Mouse (Mus musculus): ENCODE measurements around the gene Trak1. TPM values are rescaled to one million over a fixed set of nuclear protein-coding genes. Genes with fewer than 3 reads are reported as not detected.

Gene Trak1
- total RNA-seq, 1 experiment, result 18.9 TPM

DNA sequence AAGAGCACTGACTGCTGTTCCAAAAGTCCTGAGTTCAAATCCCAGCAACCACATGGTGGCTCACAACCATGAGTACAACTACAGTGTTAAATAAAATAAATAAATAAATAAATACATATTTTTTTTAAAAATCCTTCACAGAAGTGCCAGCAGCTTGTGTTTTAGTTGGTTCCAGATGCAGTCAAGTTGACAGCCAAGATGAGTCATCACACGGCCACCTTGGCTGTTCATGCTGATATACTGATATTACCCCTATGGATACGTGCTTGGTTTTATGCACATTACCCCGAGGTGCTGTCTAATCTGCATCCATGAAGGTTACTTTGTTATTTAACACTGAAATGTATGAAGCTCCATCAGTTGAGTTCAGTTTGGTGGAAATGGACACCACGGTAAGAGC is 214.6 kb downstream of the Trak1 start:
- H3K36me3 ChIP-seq (ENCODE audit: control insufficient read depth, insufficient read depth, low read length, poor library complexity, severe bottlenecking), result no peaks in the 10 kb centered on the region
- no peaks in the 10 kb centered on the region for H3K9me3 ChIP-seq (ENCODE audit: control insufficient read depth, insufficient read depth, low read depth, low read length)
- TF ChIP-seq ZC3H11A (IDR thresholded peaks at IDR 0.05; ENCODE audit: borderline replicate concordance, low read depth, low read length), result no peak
- no peak for TF ChIP-seq HCFC1 (IDR thresholded peaks at IDR 0.05; ENCODE audit: borderline replicate concordance, insufficient read depth, low read length)
- no peak for TF ChIP-seq ZNF384 (IDR thresholded peaks at IDR 0.05; ENCODE audit: low read depth, low read length)
- TF ChIP-seq MAFK (IDR thresholded peaks at IDR 0.05; ENCODE audit: insufficient read depth, low read depth, low read length), result no peak
- no peak for TF ChIP-seq CHD2 (IDR thresholded peaks at IDR 0.05; ENCODE audit: low read depth, low read length)
- H3K4me1 ChIP-seq (ENCODE audit: control insufficient read depth in 2 of 2, insufficient read depth in 2 of 2, low read length in 2 of 2, poor library complexity in 1 of 2), result no peaks in the 10 kb centered on the region
- H3K9ac ChIP-seq (ENCODE audit: insufficient read depth, low read depth, low read length, poor library complexity, severe bottlenecking), result no peak overlapping the region
- no peak for DNase-seq (ENCODE audit: low read depth, low spot score)
- in situ Hi-C loops (cut with MboI; ENCODE audit: low sequenced_read_pairs in 2 of 2, unreplicated experiment in 2 of 2), result no loop called here
- H3K4me3 ChIP-seq (ENCODE audit: insufficient read depth in 1 of 2, low read depth in 1 of 2, low read length in 2 of 2, poor library complexity in 1 of 2, severe bottlenecking in 1 of 2), result no peak overlapping the region
- no peak overlapping the region for H3K27ac ChIP-seq (ENCODE audit: insufficient read depth, low read depth, low read length, poor library complexity, severe bottlenecking)

DNA sequence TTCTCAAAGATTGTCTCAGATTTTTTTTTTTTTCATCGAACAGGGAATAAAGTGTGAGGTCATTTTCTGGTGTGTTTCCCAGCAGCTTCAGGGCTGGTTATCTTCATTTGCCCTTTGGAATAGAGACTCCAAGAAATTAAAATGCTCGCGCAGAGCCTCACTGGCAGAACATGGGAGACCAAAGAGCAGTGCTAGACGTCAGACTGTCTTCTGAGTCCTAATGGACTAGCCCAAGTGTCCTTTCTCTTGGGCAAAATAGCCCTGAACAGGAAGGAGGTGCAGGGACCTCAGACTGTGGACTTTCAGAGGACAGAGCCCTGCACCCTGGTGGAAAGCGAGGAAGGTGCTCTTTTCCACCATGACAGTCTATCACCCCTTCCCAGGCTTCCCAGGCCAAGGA is 217.2 kb downstream of the Trak1 start:
- in situ Hi-C loops (cut with MboI; ENCODE audit: low sequenced_read_pairs in 2 of 2, unreplicated experiment in 2 of 2), result no loop called here
- Histone ChIP-seq H3K4me3 (ENCODE audit: insufficient read depth in 1 of 2, low read depth in 1 of 2, low read length in 2 of 2, poor library complexity in 1 of 2, severe bottlenecking in 1 of 2) (no peak overlapping the region), H3K4me1 (ENCODE audit: control insufficient read depth in 2 of 2, insufficient read depth in 2 of 2, low read length in 2 of 2, poor library complexity in 1 of 2) (no peaks in the 10 kb centered on the region), H3K9me3 (ENCODE audit: control insufficient read depth, insufficient read depth, low read depth, low read length) (no peaks in the 10 kb centered on the region), H3K36me3 (ENCODE audit: control insufficient read depth, insufficient read depth, low read length, poor library complexity, severe bottlenecking) (no peaks in the 10 kb centered on the region), H3K27ac (ENCODE audit: insufficient read depth, low read depth, low read length, poor library complexity, severe bottlenecking) (no peak overlapping the region), H3K9ac (ENCODE audit: insufficient read depth, low read depth, low read length, poor library complexity, severe bottlenecking) (no peak overlapping the region)
- TF ChIP-seq HCFC1 (IDR thresholded peaks at IDR 0.05; ENCODE audit: borderline replicate concordance, insufficient read depth, low read length) (no peak), ZC3H11A (IDR thresholded peaks at IDR 0.05; ENCODE audit: borderline replicate concordance, low read depth, low read length) (no peak), ZNF384 (IDR thresholded peaks at IDR 0.05; ENCODE audit: low read depth, low read length) (no peak), CHD2 (IDR thresholded peaks at IDR 0.05; ENCODE audit: low read depth, low read length) (no peak), MAFK (IDR thresholded peaks at IDR 0.05; ENCODE audit: insufficient read depth, low read depth, low read length) (no peak)
- DNase-seq (ENCODE audit: low read depth, low spot score), result no peak

DNA sequence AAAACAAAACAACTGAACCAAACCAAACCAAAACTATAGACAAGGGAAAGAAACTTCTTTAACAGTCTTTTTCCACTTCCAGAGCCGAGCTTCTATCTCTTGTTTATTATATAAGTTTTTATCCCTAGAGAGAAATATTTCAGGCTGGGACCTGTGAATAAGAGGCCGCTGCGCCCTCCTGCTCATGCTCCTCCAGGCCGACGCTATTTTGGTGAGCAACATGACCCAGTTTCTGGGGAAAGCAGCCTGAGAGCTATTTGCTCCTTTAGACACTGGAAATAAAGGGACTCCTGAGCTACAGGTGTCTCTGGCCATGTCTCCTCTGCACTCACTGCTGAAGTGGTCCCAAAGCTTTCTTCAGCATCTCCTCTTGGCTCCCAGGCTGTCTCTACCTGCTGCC is 222.7 kb downstream of the Trak1 start:
- in situ Hi-C loops (cut with MboI; ENCODE audit: low sequenced_read_pairs in 2 of 2, unreplicated experiment in 2 of 2), result no loop called here
- Histone ChIP-seq H3K27ac (ENCODE audit: insufficient read depth, low read depth, low read length, poor library complexity, severe bottlenecking) (no peak overlapping the region), H3K9me3 (ENCODE audit: control insufficient read depth, insufficient read depth, low read depth, low read length) (no peaks in the 10 kb centered on the region), H3K4me3 (ENCODE audit: insufficient read depth in 1 of 2, low read depth in 1 of 2, low read length in 2 of 2, poor library complexity in 1 of 2, severe bottlenecking in 1 of 2) (no peak overlapping the region), H3K36me3 (ENCODE audit: control insufficient read depth, insufficient read depth, low read length, poor library complexity, severe bottlenecking) (no peaks in the 10 kb centered on the region), H3K4me1 (ENCODE audit: control insufficient read depth in 2 of 2, insufficient read depth in 2 of 2, low read length in 2 of 2, poor library complexity in 1 of 2) (no peaks in the 10 kb centered on the region), H3K9ac (ENCODE audit: insufficient read depth, low read depth, low read length, poor library complexity, severe bottlenecking) (no peak overlapping the region)
- DNase-seq (ENCODE audit: low read depth, low spot score), result no peak
- no peak for TF ChIP-seq HCFC1 (IDR thresholded peaks at IDR 0.05; ENCODE audit: borderline replicate concordance, insufficient read depth, low read length)
- TF ChIP-seq ZC3H11A (IDR thresholded peaks at IDR 0.05; ENCODE audit: borderline replicate concordance, low read depth, low read length), result no peak
- TF ChIP-seq CHD2 (IDR thresholded peaks at IDR 0.05; ENCODE audit: low read depth, low read length), result no peak

Other genes with a start within 250 kb of the Trak1 start
- gene Ulk4, start 20.3 kb upstream of the Trak1 start, total RNA-seq (2012; rRNA removed), result 25.7 and 31.5 TPM in 2 replicates
- 0.37 TPM in 1 of 2 replicates, not detected in the other for gene Cck, start 198.2 kb downstream of the Trak1 start, total RNA-seq (2012; rRNA removed)

Data from ES-E14 (cell line).